Mouse (Mus musculus) neutrophil, adult 83 days (primary cell): ENCODE data around the gene Arid4a. TPM values are rescaled to one million over a fixed set of nuclear protein-coding genes. Genes with fewer than 3 reads are reported as not detected.

Experiments
- total RNA-seq, 2 experiments: library from RNA; stranded (reverse); gene quantifications; one replicate each; pipeline ENCODE4 v1.2.4; 2023

The Arid4a gene
- total RNA-seq, result 10 to 100 TPM; 58.6 to 64.7 TPM

DNA sequence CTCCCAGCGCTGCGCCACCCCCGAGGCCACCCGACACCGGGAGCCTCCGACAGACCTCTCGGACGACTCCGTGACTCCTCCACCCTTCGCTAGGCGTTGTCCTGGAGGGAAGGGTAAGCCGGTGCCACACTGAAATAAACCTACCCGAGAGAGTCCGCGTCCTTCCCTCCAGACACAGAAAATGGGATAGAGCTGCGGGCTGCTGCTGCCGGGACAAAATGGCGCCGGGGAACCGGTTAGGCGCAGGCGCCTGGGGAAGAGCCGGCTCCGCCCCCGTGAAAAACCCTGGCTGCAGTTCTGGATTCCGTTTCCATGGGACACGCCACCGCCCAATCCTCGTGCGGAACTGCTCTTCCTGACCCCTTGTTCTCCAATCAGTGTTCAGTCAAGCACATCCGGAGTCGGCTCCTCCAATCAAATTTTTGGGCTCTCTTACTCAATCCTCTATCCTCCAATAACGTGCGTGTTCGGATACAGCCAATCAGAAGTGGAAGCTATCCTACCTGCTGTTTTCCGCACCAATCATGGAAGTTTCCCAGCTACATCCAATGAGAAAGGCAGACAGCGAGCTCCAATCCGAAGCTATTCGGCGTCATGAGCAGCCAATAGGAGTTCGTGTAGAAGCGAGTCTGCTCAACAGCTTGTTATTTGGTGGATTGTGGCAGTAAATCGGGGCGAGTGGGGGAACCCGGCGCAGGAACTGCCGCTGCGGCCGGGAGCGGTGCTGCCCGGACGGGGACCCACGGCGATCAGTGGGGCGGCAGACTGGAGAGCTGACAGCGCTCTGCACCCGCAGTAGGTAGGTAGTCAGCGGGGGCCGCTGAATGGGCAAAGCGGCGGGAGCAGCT is at the start of gene Arid4a:
TSS of gene Arid4a (plus strand) at position 628 of the 848 bp plus-strand sequence.

DNA sequence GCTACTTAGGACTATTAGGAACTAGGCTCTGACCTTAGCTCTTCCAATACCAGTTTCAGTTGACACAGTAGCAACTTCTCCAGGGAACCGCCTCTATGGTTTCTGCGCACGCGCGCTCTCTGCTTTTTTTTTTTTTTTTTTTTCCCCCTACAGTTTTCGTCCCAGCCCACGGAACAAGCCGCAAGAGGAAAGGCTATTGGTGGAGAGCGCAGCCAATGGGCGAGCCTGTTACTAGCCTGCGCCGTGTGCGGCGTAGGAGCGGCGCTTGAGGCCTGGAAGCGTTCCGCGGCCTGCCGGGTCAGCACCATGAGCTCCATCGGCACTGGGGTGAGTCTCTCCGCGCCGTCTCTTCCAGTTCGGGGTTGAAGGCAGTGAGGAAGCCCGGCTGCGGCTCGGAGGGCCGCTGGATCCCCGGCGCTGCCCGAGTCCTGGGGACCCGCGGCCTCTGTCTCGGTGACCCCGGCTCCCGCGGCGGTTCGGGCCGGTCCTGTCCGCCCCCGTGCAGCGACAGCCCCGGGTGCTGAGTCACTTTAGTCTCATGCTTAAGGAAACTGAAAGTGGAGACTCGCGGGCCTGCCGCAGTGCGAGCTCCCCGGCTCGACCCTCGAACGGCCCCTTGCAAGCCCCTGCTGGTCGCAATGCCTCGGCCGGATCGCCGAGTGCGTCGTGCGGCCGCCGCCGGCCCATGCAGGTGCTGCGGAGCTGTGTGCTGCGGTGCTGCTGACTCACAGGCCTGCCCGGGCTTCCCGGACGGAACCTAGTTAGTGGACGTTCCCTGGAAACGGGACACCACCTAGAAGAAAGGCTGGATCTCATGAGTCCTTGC is 41.1 kb upstream of the Arid4a start, which contains the start of gene Psma3:
TSS of gene Psma3 (plus strand) at position 181 of the 826 bp plus-strand sequence.

DNA sequence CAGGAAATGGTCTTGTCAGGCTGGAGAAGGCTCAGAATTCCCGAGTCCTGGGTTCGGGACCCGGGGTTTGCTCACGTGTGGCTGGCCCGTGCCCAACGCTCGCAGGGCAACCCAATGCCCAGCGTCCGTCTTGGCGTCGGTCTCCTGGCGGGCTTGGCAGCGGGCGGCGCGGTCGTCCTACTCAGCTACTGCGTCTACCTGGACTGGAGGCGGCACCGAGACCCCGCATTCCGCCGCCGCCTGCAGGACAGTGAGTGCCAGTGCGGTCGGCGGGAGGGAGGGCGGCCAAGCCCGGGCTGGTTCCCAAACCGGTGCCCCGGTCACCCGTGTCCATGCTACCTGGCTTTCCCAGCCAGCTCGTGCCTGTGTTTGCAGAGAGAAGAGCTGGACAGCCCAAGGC is 95.5 kb downstream of the Arid4a start, which contains the start of gene Tomm20l:
TSS of gene Tomm20l (plus strand) at position 98 of the 400 bp plus-strand sequence.

DNA sequence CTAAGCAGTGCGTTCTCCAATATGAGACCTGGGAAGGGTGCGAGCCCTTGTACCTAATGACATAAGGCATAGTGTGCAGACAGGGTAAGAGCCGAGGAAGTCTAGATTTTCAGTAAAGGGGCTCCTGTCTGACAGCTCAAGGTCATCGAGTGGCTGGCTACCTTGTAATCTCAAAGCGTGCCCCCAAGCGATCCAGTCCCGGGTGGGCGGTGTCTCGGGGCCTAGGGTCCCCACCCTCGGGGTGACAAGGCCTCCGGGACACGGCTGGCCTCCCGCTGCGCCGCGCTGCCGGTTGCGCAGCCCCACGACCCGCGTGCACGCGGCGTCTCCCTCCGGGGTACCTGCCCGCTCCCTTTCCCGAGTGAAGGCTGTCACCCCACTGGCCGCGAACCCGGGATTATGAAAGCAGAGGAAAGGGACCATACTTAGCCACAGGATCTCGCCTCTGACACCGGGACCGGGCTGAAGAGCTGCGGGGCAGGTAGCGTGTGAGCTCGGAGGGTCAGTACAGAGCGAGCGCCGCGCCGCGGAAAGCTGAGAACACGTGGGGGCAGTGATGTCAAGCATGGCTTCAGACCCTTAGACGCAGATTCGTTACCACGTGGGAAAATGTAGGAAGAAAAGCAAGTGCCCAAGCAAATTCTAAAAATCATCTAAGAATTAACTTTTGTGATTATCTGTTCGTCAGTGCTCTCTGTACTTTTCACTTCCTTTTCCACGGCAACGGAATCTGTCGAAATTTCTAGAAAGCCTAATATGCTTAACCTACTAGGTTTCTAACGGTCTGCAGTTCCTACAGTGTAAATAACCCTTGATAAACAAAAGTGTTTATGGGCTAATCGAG is 120.6 kb downstream of the Arid4a start, which contains the start of the genes Timm9 and 2700049A03Rik:
TSS of gene Timm9 (minus strand) at position 555 of the 844 bp plus-strand sequence.
TSS of gene 2700049A03Rik (plus strand) at position 719 of the 844 bp plus-strand sequence.

Other genes with a start within 250 kb of the Arid4a start
- 1 to 10 TPM; 2.1 to 3.0 TPM for gene Frmd6, start 190.5 kb upstream of the Arid4a start, total RNA-seq
- gene Actr10, start 78.1 kb upstream of the Arid4a start, total RNA-seq, result 100 to 1,000 TPM; 101 to 108 TPM
- 100 to 1,000 TPM; 116 to 131 TPM for gene Psma3, start 41.4 kb upstream of the Arid4a start, total RNA-seq
- not detected for gene Tomm20l, start 95.4 kb downstream of the Arid4a start, total RNA-seq
- 10 to 100 TPM in 1 of 2 experiments, 1 to 10 TPM in 1; 7.0 to 10.2 TPM for gene Timm9, start 120.7 kb downstream of the Arid4a start, total RNA-seq
- 1 to 10 TPM; 8.0 to 8.1 TPM for gene 2700049A03Rik, start 120.9 kb downstream of the Arid4a start, total RNA-seq